Mouse (Mus musculus): Measurements from ENCODE around the gene Gtdc1. TPM values are rescaled to one million over a fixed set of nuclear protein-coding genes. Genes with fewer than 3 reads are reported as not detected.

The Gtdc1 gene
- polyA plus RNA-seq, 1 experiment from 2014 or later, result 12.3 TPM

- Histone ChIP-seq H3K27me3 (ENCODE audit: poor library complexity, severe bottlenecking) (peaks cover 61% of the 10 kb centered on the region), H3K9me3 (no peaks in the 10 kb centered on the region), H3K4me1 (peaks cover 32% of the 10 kb centered on the region), H3K4me3 (peak overlapping the region; percentile 55), H3K27ac (no peak overlapping the region), H3K36me3 (replicated peaks) (no peaks in the 10 kb centered on the region)
- no peak for DNase-seq (ENCODE audit: extremely low spot score, low spot score)
- 38% methylated on average over 12 of the region's 12 CpGs for whole genome bisulfite sequencing
Observed at GRCm38 (mm10) chr2:44557669-44558281, 369.7 kb downstream of the Gtdc1 start.

- H3K4me3 ChIP-seq, result peak overlapping the region; percentile 55
- no peaks in the 10 kb centered on the region for H3K36me3 ChIP-seq (replicated peaks)
- H3K27me3 ChIP-seq (ENCODE audit: poor library complexity, severe bottlenecking), result peaks cover 61% of the 10 kb centered on the region
- DNase-seq (ENCODE audit: extremely low spot score, low spot score), result peak; percentile 62
- H3K9me3 ChIP-seq, result no peaks in the 10 kb centered on the region
- 2% methylated on average over 42 of the region's 42 CpGs for WGBS
- peak overlapping the region; percentile 77 for H3K27ac ChIP-seq
- peaks cover 32% of the 10 kb centered on the region for H3K4me1 ChIP-seq
Observed at GRCm38 (mm10) chr2:44556861-44557592, 370.4 kb downstream of the Gtdc1 start.

GRCm38 (mm10) chr2:44554716-44555115 is 372.7 kb downstream of the Gtdc1 start:
- 81% methylated on average over 3 of the region's 3 CpGs for WGBS
- H3K4me1 ChIP-seq, result peaks cover 32% of the 10 kb centered on the region
- H3K27ac ChIP-seq, result no peak overlapping the region
- H3K9me3 ChIP-seq, result no peaks in the 10 kb centered on the region
- DNase-seq (ENCODE audit: extremely low spot score, low spot score), result no peak
- H3K36me3 ChIP-seq (replicated peaks), result no peaks in the 10 kb centered on the region
- peaks cover 51% of the 10 kb centered on the region for H3K27me3 ChIP-seq (ENCODE audit: poor library complexity, severe bottlenecking)
- no peak overlapping the region for H3K4me3 ChIP-seq

- H3K4me1 ChIP-seq, result no peaks in the 10 kb centered on the region
- WGBS, result 95% methylated on average over 6 of the region's 6 CpGs
- H3K27ac ChIP-seq, result no peak overlapping the region
- DNase-seq (ENCODE audit: extremely low spot score, low spot score), result no peak
- no peaks in the 10 kb centered on the region for H3K36me3 ChIP-seq (replicated peaks)
- H3K4me3 ChIP-seq, result no peak overlapping the region
- no peaks in the 10 kb centered on the region for H3K9me3 ChIP-seq
- 0 out of 2 replicates have a peak, but pooled peaks cover 3% of the 10 kb centered on the region for H3K27me3 ChIP-seq (ENCODE audit: poor library complexity, severe bottlenecking)
Observed at GRCm38 (mm10) chr2:44549311-44549710, 378.1 kb downstream of the Gtdc1 start.

GRCm38 (mm10) chr2:44542775-44543174 is 384.7 kb downstream of the Gtdc1 start:
- no peak overlapping the region for H3K27ac ChIP-seq
- H3K4me1 ChIP-seq, result peaks cover 8% of the 10 kb centered on the region
- no peaks in the 10 kb centered on the region for H3K9me3 ChIP-seq
- H3K4me3 ChIP-seq, result no peak overlapping the region
- H3K36me3 ChIP-seq (replicated peaks), result no peaks in the 10 kb centered on the region
- no peak for DNase-seq (ENCODE audit: extremely low spot score, low spot score)
- H3K27me3 ChIP-seq (ENCODE audit: poor library complexity, severe bottlenecking), result no peaks in the 10 kb centered on the region

- DNase-seq (ENCODE audit: extremely low spot score, low spot score), result no peak
- WGBS, result 97% methylated on average over 6 of the region's 6 CpGs
- H3K4me1 ChIP-seq, result peaks cover 9% of the 10 kb centered on the region
- 0 out of 2 replicates have a peak, but pooled peaks cover 4% of the 10 kb centered on the region for H3K27me3 ChIP-seq (ENCODE audit: poor library complexity, severe bottlenecking)
- no peaks in the 10 kb centered on the region for H3K9me3 ChIP-seq
- H3K36me3 ChIP-seq (replicated peaks), result no peaks in the 10 kb centered on the region
- H3K4me3 ChIP-seq, result no peak overlapping the region
- H3K27ac ChIP-seq, result no peak overlapping the region
Observed at GRCm38 (mm10) chr2:44541726-44542125, 385.7 kb downstream of the Gtdc1 start.

- DNase-seq (ENCODE audit: extremely low spot score, low spot score), result no peak
- no peaks in the 10 kb centered on the region for H3K9me3 ChIP-seq
- 0 out of 2 replicates have a peak, but pooled peaks cover 4% of the 10 kb centered on the region for H3K27me3 ChIP-seq (ENCODE audit: poor library complexity, severe bottlenecking)
- no peak overlapping the region for H3K4me3 ChIP-seq
- H3K27ac ChIP-seq, result no peak overlapping the region
- H3K36me3 ChIP-seq (replicated peaks), result no peaks in the 10 kb centered on the region
- peaks cover 9% of the 10 kb centered on the region for H3K4me1 ChIP-seq
- 90% methylated on average over 6 of the region's 6 CpGs for WGBS
Observed at GRCm38 (mm10) chr2:44540881-44541280, 386.6 kb downstream of the Gtdc1 start.

- WGBS, result 63% methylated on average over 5 of the region's 5 CpGs
- no peak overlapping the region for H3K27ac ChIP-seq
- DNase-seq (ENCODE audit: extremely low spot score, low spot score), result no peak
Observed at GRCm38 (mm10) chr2:44539121-44539634, 388.3 kb downstream of the Gtdc1 start.

GRCm38 (mm10) chr2:44538135-44538534 is 389.3 kb downstream of the Gtdc1 start:
- WGBS, result 12% methylated on average over 4 of the region's 4 CpGs

More at GRCm38 (mm10) chr2:44539121-44539634, 388.3 kb downstream of the Gtdc1 start:
- H3K27me3 ChIP-seq (ENCODE audit: poor library complexity, severe bottlenecking), result 0 out of 2 replicates have a peak, but pooled peaks cover 4% of the 10 kb centered on the region
- peaks cover 9% of the 10 kb centered on the region for H3K4me1 ChIP-seq
- H3K4me3 ChIP-seq, result no peak overlapping the region
- no peaks in the 10 kb centered on the region for H3K36me3 ChIP-seq (replicated peaks)
- no peaks in the 10 kb centered on the region for H3K9me3 ChIP-seq

GRCm38 (mm10) chr2:44535760-44536159 is 391.7 kb downstream of the Gtdc1 start:
- H3K4me1 ChIP-seq, result peaks cover 9% of the 10 kb centered on the region
- DNase-seq (ENCODE audit: extremely low spot score, low spot score), result no peak
- no peak overlapping the region for H3K4me3 ChIP-seq
- no peaks in the 10 kb centered on the region for H3K9me3 ChIP-seq
- no peaks in the 10 kb centered on the region for H3K36me3 ChIP-seq (replicated peaks)
- 92% methylated on average over 11 of the region's 11 CpGs for WGBS
- 0 out of 2 replicates have a peak, but pooled peaks cover 6% of the 10 kb centered on the region for H3K27me3 ChIP-seq (ENCODE audit: poor library complexity, severe bottlenecking)
- no peak overlapping the region for H3K27ac ChIP-seq

More at GRCm38 (mm10) chr2:44538135-44538534, 389.3 kb downstream of the Gtdc1 start:
- Histone ChIP-seq H3K27me3 (ENCODE audit: poor library complexity, severe bottlenecking) (0 out of 2 replicates have a peak, but pooled peaks cover 4% of the 10 kb centered on the region), H3K4me3 (no peak overlapping the region), H3K27ac (no peak overlapping the region), H3K9me3 (no peaks in the 10 kb centered on the region), H3K4me1 (peaks cover 9% of the 10 kb centered on the region), H3K36me3 (replicated peaks) (no peaks in the 10 kb centered on the region)
- no peak for DNase-seq (ENCODE audit: extremely low spot score, low spot score)

- no peaks in the 10 kb centered on the region for H3K36me3 ChIP-seq (replicated peaks)
- H3K27me3 ChIP-seq (ENCODE audit: poor library complexity, severe bottlenecking), result 0 out of 2 replicates have a peak, but pooled peaks cover 6% of the 10 kb centered on the region
- DNase-seq (ENCODE audit: extremely low spot score, low spot score), result no peak
- no peak overlapping the region for H3K27ac ChIP-seq
- 91% methylated on average over 10 of the region's 10 CpGs for WGBS
- peaks cover 9% of the 10 kb centered on the region for H3K4me1 ChIP-seq
- H3K4me3 ChIP-seq, result no peak overlapping the region
- no peaks in the 10 kb centered on the region for H3K9me3 ChIP-seq
Observed at GRCm38 (mm10) chr2:44535136-44535675, 392.3 kb downstream of the Gtdc1 start.

- WGBS, result 6% methylated on average over 6 of the region's 6 CpGs
- Histone ChIP-seq H3K9me3 (no peaks in the 10 kb centered on the region), H3K27ac (peak overlapping the region; percentile 81), H3K4me3 (no peak overlapping the region), H3K27me3 (ENCODE audit: poor library complexity, severe bottlenecking) (peaks cover 12% of the 10 kb centered on the region), H3K36me3 (replicated peaks) (no peaks in the 10 kb centered on the region), H3K4me1 (peaks cover 38% of the 10 kb centered on the region)
- DNase-seq (ENCODE audit: extremely low spot score, low spot score), result peak; percentile 64
Observed at GRCm38 (mm10) chr2:44526110-44527032, 401.1 kb downstream of the Gtdc1 start.

Measured in forebrain, embryonic 10.5 days (tissue).